Mouse (Mus musculus) embryonic facial prominence, embryonic 11.5 days (tissue): Measurements from ENCODE around the gene Klhdc4. TPM values are rescaled to one million over a fixed set of nuclear protein-coding genes. Genes with fewer than 3 reads are reported as not detected.

Experiments used
- ATAC-seq: fragments of 200-750 bp; cut with Nextera tagmentation; replicated peaks from 2 replicates; pipeline ENCODE4 v1.8.0; 2017; ENCODE audit warnings: low read depth; ENCODE audit not compliant: insufficient number of reproducible peaks, low FRiP score, low TSS enrichment
- DNase-seq: peaks from one replicate; pipeline ENCODE4 v3.0.0-alpha.2; 2015; ENCODE audit warnings: low spot score
- H3K27ac ChIP-seq: fragments of 300-500 bp; sonication (generic); replicated peaks from 2 replicates; pipeline ENCODE4 v1.5.1; 2014; ENCODE audit warnings: mild to moderate bottlenecking, low read depth, low read length, control low read depth
- H3K27me3 ChIP-seq: fragments of 300-500 bp; sonication (generic); 2 replicates; pipeline ENCODE4 v1.6.1; 2014; ENCODE audit warnings: mild to moderate bottlenecking, low read length, moderate library complexity, mixed read lengths; ENCODE audit not compliant: control insufficient read depth, insufficient read depth
- H3K36me3 ChIP-seq: fragments of 300-500 bp; sonication (generic); replicated peaks from 2 replicates; pipeline ENCODE4 v1.6.1; 2014; ENCODE audit warnings: low read depth, mild to moderate bottlenecking, low read length, moderate library complexity, mixed read lengths; ENCODE audit not compliant: control insufficient read depth, insufficient read depth
- H3K4me1 ChIP-seq: fragments of 300-500 bp; sonication (generic); 2 replicates; pipeline ENCODE4 v1.6.1; 2014; ENCODE audit warnings: low read length, mixed read lengths; ENCODE audit not compliant: control insufficient read depth, insufficient read depth
- H3K4me2 ChIP-seq: fragments of 300-500 bp; sonication (generic); 2 replicates; pipeline ENCODE4 v1.6.1; 2014; ENCODE audit warnings: low read depth, mild to moderate bottlenecking, control low read depth, low read length, moderate library complexity
- H3K4me3 ChIP-seq: fragments of 300-500 bp; sonication (generic); 2 replicates; pipeline ENCODE4 v1.5.1; 2014; ENCODE audit warnings: low read depth, low read length, control low read depth
- H3K9ac ChIP-seq: fragments of 300-500 bp; sonication (generic); replicated peaks from 2 replicates; pipeline ENCODE4 v1.6.1; 2014; ENCODE audit warnings: mild to moderate bottlenecking, control low read depth, low read length
- H3K9me3 ChIP-seq: fragments of 300-500 bp; sonication (generic); replicated peaks from 2 replicates; pipeline ENCODE4 v1.6.1; 2016; ENCODE audit warnings: mild to moderate bottlenecking, low read length, inconsistent platforms, mixed read lengths; ENCODE audit not compliant: control insufficient read depth
- WGBS: fragments of 180-500 bp; shearing (Covaris S2); extraction: QIAGEN DNeasy Blood & Tissue Kit; methylation state at CpG from one replicate; pipeline ENCODE4 v1.1.7; 2014; 5-methylcytosine and 5-hydroxymethylcytosine counted together
- polyA plus RNA-seq: library from polyadenylated mRNA; unstranded; fragments of >200 nt; fragmentation: Nextera tagmentation; extraction: Ambion mirVana; gene quantifications from 2 replicates; pipeline ENCODE4 v1.2.1, GENCODE M21; 2014

Klhdc4 gene
- polyA plus RNA-seq, 1 experiment from 2014 or later, result 43.1 TPM

DNA sequence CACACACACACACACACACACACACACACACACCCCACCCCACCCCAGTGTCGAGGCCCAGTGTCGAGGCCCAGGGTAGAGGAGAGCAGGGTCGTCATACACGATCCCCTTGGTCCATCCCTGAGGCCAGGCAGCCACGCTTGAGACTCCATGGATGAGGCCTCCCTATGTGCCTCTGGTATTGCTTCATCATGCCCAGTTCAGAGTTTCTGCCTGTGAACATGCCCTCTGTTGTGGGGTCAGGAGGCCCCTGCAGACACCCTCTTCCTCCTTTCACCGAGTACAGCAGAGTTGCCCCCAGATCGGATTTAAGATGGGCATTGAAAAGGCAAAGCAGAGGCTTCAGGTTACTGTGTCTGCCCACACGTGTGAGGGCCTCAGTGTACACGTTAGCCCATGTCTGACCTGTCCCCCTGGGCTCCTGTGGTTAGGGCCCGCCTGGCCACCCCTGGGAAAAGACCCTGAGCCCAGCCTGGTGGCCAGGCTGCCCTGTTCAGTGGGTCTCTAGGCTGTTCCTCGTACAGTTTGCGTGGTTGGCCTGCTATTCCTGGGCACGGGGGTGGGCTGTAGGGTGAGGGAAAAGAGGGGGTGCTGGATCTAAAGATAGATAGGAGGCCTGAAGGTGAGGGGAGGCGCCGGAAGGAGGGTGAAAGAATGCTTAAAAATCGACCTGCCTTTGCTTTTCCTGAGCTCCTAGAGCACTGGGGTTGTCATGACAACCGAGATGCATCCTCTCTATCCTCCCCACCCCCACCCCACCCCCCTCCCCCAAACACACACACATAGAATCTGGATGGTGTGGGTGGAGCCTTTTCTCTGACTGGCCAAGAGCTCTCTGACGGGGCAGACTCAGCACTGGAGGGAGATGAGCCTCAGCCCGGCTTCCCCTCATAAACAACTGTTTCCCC, 58.3 kb downstream of the Klhdc4 start:
- Histone ChIP-seq H3K9me3 (no peaks in the 10 kb centered on the region), H3K27ac (no peak overlapping the region), H3K36me3 (no peaks in the 10 kb centered on the region), H3K4me2 (no peak overlapping the region), H3K27me3 (no peaks in the 10 kb centered on the region), H3K4me3 (no peak overlapping the region), H3K9ac (no peak overlapping the region), H3K4me1 (no peaks in the 10 kb centered on the region)
- peak; percentile 43 for DNase-seq
- ATAC-seq, result no peak; the same call in 1 of the 2 replicates
- 34% methylated on average over 19 of the region's 19 CpGs for WGBS

DNA sequence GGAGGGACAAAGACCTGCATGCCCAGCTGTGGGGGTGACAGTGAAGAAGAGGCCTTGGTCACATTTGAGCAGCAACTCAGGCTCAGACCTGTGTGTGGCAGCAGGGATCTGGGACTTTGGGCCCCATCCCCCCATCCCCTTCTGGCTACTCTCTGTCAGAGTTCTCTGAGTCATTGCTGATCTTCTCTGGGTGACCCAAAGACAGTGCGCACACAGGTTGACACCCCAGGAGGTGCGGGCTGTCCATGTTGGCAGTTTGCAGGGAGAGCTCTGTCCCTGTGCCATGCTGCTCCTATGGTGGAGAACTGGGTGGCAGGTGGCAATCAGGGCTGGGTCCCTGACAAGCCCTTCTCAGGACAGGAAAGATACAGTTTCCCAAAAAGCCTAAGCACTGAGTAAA, 59.7 kb downstream of the Klhdc4 start:
- H3K36me3 ChIP-seq, result no peaks in the 10 kb centered on the region
- 88% methylated on average over 2 of the region's 2 CpGs for WGBS
- no peak overlapping the region for H3K4me3 ChIP-seq
- H3K4me2 ChIP-seq, result no peak overlapping the region
- ATAC-seq (no peak), DNase-seq (no peak)
- H3K27ac ChIP-seq, result no peak overlapping the region
- H3K9ac ChIP-seq, result no peak overlapping the region
- no peaks in the 10 kb centered on the region for H3K4me1 ChIP-seq
- H3K27me3 ChIP-seq, result no peaks in the 10 kb centered on the region
- no peaks in the 10 kb centered on the region for H3K9me3 ChIP-seq

DNA sequence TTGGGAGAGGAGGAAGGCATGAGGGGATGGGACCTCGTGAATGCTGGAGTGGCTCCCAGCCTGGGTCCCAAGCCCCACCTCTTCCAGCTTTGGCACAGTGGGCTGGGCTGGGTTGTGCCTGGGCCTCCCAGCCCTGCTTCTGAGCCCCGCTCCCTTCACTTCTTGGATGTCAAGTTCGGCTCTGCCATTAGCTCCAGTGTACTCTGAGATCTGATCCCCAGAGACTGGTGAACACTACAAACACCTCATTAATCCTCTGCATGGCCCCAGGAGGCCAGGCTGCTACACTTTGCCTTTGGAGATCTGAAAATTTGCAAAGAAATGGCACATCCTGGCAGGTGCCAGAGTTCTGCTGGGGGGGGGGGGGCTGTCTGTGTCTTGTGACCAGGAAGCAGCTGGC, 60.3 kb downstream of the Klhdc4 start:
- Histone ChIP-seq H3K36me3 (no peaks in the 10 kb centered on the region), H3K27ac (no peak overlapping the region), H3K4me3 (no peak overlapping the region), H3K27me3 (no peaks in the 10 kb centered on the region), H3K9me3 (no peaks in the 10 kb centered on the region), H3K4me1 (no peaks in the 10 kb centered on the region), H3K4me2 (no peak overlapping the region), H3K9ac (no peak overlapping the region)
- ATAC-seq (no peak), DNase-seq (no peak)
- 54% methylated on average over 3 of the region's 3 CpGs for WGBS

DNA sequence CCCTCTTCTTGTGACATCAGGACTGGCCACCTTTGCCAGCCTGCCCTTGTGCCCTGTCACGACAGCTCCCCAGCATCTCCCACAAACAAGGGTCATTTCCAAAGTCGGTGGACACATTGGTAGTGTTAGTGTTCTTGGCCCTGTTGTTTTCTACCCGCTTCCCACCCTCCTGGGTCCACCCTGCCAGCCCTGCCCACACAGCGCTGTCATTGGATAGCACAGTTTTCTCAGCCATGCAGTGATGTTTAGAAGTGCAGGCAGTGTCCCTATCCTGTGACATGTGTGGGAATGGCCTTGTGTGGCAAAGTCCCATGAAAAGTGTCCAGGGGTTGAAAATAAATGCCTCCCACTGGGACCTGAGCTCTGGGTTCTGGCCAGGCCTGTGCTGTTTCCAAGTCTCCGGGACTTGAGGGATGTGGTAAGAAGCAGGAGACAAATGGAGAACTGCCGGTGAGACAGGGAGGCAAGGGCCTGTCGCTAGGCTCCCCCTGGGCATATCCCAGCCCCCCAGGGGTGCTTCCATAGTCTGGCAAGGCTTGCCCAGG, 63.7 kb downstream of the Klhdc4 start:
- no peak for ATAC-seq
- Histone ChIP-seq H3K9me3 (no peaks in the 10 kb centered on the region), H3K27me3 (no peaks in the 10 kb centered on the region), H3K36me3 (no peaks in the 10 kb centered on the region), H3K4me1 (no peaks in the 10 kb centered on the region), H3K9ac (no peak overlapping the region), H3K4me2 (no peak overlapping the region), H3K27ac (no peak overlapping the region), H3K4me3 (no peak overlapping the region)
- 78% methylated on average over 7 of the region's 7 CpGs for WGBS
- no peak for DNase-seq

DNA sequence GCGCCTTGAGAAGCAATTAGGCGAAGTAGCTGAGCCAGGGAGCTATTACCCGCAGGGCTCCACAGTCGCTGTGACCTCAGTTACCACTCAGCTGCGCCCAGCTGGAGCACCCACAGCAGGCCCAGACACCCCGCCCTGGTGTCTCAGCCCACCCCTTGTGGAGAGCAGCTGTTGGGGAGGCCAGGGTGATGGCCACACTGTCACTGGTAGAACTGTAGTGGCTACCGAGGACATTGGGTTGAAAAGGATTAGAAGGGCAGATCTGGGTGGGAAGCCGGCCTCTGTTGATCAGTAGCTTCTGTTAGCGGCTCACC, 65.7 kb downstream of the Klhdc4 start:
- Histone ChIP-seq H3K36me3 (no peaks in the 10 kb centered on the region), H3K9ac (no peak overlapping the region), H3K27ac (no peak overlapping the region), H3K4me2 (no peak overlapping the region), H3K27me3 (no peaks in the 10 kb centered on the region), H3K4me1 (no peaks in the 10 kb centered on the region), H3K9me3 (no peaks in the 10 kb centered on the region), H3K4me3 (no peak overlapping the region)
- 71% methylated on average over 9 of the region's 9 CpGs for WGBS
- DNase-seq (no peak), ATAC-seq (no peak; the same call in 1 of the 2 replicates)

DNA sequence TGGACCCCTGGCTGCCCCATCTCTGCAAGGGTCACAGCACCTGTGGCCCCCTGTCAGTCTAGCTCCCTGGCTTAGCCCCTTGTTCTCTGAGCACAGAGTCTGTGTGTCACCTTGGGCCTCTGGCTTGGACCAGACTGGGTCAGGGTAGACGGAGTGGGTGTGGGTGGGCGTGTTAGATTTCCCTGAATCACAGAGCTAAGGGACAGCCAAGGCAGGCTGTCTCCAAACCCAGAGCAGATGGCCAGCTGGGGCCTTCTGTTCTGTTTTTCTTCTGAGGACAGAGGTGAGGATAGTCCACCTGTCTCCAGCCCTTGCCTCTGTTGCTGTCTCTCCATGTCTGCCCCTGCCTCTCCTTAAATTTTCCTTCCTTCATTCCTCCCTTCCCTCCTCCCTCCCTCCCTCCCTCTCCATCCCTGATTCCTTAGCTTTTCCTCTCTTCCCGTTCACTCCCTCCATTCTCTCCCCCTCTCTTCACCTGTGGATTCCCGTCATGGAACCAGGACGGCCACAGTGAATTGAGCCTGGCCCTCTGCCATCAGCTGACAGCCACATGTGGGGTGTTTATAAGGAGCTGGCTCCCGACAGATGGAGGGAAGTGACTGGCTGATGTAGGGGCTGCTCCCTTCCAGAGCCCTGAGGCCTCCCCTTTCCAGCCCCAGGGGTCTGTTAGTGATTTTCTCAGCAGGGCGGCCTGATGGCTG, 66.2 kb downstream of the Klhdc4 start:
- no peaks in the 10 kb centered on the region for H3K9me3 ChIP-seq
- no peaks in the 10 kb centered on the region for H3K36me3 ChIP-seq
- no peak overlapping the region for H3K9ac ChIP-seq
- ATAC-seq (no peak; the same call in 1 of the 2 replicates), DNase-seq (no peak)
- H3K27me3 ChIP-seq, result no peaks in the 10 kb centered on the region
- H3K4me3 ChIP-seq, result no peak overlapping the region
- H3K4me1 ChIP-seq, result no peaks in the 10 kb centered on the region
- 52% methylated on average over 7 of the region's 7 CpGs for WGBS
- H3K4me2 ChIP-seq, result no peak overlapping the region
- no peak overlapping the region for H3K27ac ChIP-seq

DNA sequence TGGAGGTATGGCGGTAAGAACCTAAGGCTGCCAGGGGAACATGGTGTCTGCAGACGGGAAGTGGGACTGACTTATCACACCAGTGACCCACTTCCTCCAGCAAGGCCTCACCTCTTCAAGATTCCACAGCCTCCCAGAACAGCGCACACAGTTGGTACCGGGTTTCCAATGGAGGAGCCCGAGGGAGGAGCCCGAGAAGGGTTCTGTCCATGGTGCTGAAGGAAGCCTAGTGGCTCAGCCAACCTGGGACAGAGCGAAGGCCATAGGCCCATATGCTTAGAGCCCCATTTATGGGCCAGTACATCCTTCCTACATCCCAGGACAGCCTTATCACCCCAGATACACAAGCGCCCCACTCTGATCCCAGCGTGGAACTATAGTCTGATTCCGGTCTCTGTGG, 67.9 kb downstream of the Klhdc4 start:
- no peaks in the 10 kb centered on the region for H3K9me3 ChIP-seq
- ATAC-seq, result no peak
- H3K27ac ChIP-seq, result no peak overlapping the region
- H3K36me3 ChIP-seq, result no peaks in the 10 kb centered on the region
- 30% methylated on average over 10 of the region's 10 CpGs for WGBS
- H3K27me3 ChIP-seq, result no peaks in the 10 kb centered on the region
- H3K4me3 ChIP-seq, result no peak overlapping the region
- peak; percentile 91 for DNase-seq
- H3K9ac ChIP-seq, result no peak overlapping the region
- H3K4me1 ChIP-seq, result no peaks in the 10 kb centered on the region
- H3K4me2 ChIP-seq, result no peak overlapping the region

DNA sequence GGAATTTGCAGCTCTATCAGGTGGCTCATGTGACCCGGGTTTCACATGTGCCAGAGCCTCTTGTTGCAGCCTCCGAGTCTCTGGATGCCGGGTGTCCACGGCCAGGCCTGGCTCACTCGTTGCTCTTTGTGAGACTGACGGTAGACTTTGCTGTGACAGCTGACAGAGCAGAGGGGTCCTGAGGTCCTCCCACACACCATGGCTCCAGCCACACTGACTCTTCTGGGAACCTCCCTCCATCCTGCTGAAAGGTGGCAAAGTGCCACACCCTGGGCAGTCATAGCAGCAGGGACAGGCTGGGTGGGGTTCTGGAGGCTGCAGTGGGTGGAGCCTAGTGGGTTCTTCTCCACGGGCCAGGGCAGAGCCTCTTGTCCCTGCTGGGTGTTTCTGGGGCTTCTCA, 68.9 kb downstream of the Klhdc4 start:
- H3K4me2 ChIP-seq, result no peak overlapping the region
- H3K36me3 ChIP-seq, result no peaks in the 10 kb centered on the region
- no peak overlapping the region for H3K9ac ChIP-seq
- DNase-seq (no peak), ATAC-seq (no peak)
- no peak overlapping the region for H3K27ac ChIP-seq
- no peaks in the 10 kb centered on the region for H3K27me3 ChIP-seq
- no peaks in the 10 kb centered on the region for H3K4me1 ChIP-seq
- no peaks in the 10 kb centered on the region for H3K9me3 ChIP-seq
- WGBS, result 81% methylated on average over 7 of the region's 7 CpGs
- no peak overlapping the region for H3K4me3 ChIP-seq
